Mouse (Mus musculus): ENCODE measurements around the gene Mdh1. TPM values are rescaled to one million over a fixed set of nuclear protein-coding genes. Genes with fewer than 3 reads are reported as not detected.

The Mdh1 gene
- 20.8 TPM for polyA plus RNA-seq (2014; fragmentation: Illumina TruSeq; extraction: RNeasy Lipid Tissue Mini Kit (QIAGEN cat#74804); ENCODE audit: low read depth, low replicate concordance)

DNA sequence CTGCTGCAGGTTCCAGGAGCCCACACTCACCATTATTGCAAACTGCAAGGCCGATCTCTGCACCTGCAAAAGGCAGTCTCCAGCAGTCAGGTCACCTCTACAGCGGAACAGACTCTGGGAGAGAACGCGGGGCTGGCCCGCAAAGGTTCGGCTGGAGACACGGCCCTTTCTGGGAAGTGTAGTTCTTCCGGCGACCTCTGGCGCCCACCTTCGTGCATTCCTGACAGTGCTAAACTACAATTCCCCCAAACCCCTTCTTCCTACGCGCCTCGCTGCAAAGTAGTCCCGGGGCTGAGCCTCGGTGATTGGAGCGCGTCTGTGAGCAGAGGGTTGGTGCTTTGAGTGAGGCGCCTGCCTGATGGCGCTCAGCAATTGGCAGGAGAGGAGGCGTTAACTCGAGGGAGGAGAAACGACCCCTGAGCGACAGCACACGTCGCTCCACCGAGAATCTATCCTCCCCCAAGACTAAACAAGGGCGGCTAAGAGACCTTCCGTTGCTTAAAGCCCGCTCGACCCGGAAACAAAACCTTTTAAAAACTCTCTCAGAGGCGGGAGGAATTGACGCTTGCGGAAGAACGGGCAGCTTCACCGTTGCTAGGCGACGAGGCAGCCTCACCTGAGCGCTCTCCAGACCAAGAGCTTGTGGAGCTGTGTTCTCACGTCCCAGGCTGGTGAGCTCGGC, at the start of gene Mdh1, which contains the start of gene Wdpcp:
Gene Mdh1 (minus strand): TSS at position 668 of the 682 bp plus-strand sequence.
Gene Wdpcp (plus strand): TSS at position 536 of the 682 bp plus-strand sequence.

Other genes starting within 250 kb of the Mdh1 start
- 117 TPM for gene Ugp2, start 201.2 kb downstream of the Mdh1 start, polyA plus RNA-seq (2014; fragmentation: Illumina TruSeq; extraction: RNeasy Lipid Tissue Mini Kit (QIAGEN cat#74804); ENCODE audit: low read depth, low replicate concordance)
- 82.2 TPM for gene Wdpcp, start 132 bp downstream of the Mdh1 start, polyA plus RNA-seq (2014; fragmentation: Illumina TruSeq; extraction: RNeasy Lipid Tissue Mini Kit (QIAGEN cat#74804); ENCODE audit: low read depth, low replicate concordance)

All from testis, adult 10 weeks (tissue).